Mouse (Mus musculus) stomach, postnatal 0 days (tissue): Measurements from ENCODE around the gene Krt24. TPM values are rescaled to one million over a fixed set of nuclear protein-coding genes. Genes with fewer than 3 reads are reported as not detected.

Source experiments
- ATAC-seq: fragments of 200-750 bp; cut with Nextera tagmentation; 2 replicates; pipeline ENCODE4 v1.8.0; 2017; ENCODE audit not compliant: low FRiP score, low TSS enrichment
- DNase-seq: peaks from one replicate; pipeline ENCODE4 v3.0.0-alpha.2; 2016; ENCODE audit warnings: low spot score
- H3K27ac ChIP-seq: fragments of 300-500 bp; sonication (generic); replicated peaks from 2 replicates; pipeline ENCODE4 v1.5.1; 2014; ENCODE audit warnings: mild to moderate bottlenecking, control low read depth
- H3K27me3 ChIP-seq: fragments of 300-500 bp; sonication (generic); 2 replicates; pipeline ENCODE4 v1.6.1; 2014; ENCODE audit warnings: low read length; ENCODE audit not compliant: control insufficient read depth, insufficient read depth
- H3K36me3 ChIP-seq: fragments of 300-500 bp; sonication (generic); 2 replicates; pipeline ENCODE4 v1.6.1; 2014; ENCODE audit warnings: low read length, mixed read lengths; ENCODE audit not compliant: control insufficient read depth, insufficient read depth
- H3K4me1 ChIP-seq: fragments of 300-500 bp; sonication (generic); replicated peaks from 2 replicates; pipeline ENCODE4 v1.6.1; 2014; ENCODE audit warnings: antibody characterized with exemption; ENCODE audit not compliant: control insufficient read depth, insufficient read depth
- H3K4me2 ChIP-seq: fragments of 300-500 bp; sonication (generic); replicated peaks from 2 replicates; pipeline ENCODE4 v1.6.1; 2014; ENCODE audit warnings: low read depth, mild to moderate bottlenecking, control low read depth, moderate library complexity
- H3K4me3 ChIP-seq: fragments of 300-500 bp; sonication (generic); 2 replicates; pipeline ENCODE4 v1.5.1; 2014; ENCODE audit warnings: low read depth, low read length, control low read depth
- H3K9ac ChIP-seq: fragments of 300-500 bp; sonication (generic); 2 replicates; pipeline ENCODE4 v1.6.1; 2014; ENCODE audit warnings: mild to moderate bottlenecking, low read length, control low read depth, mixed read lengths
- H3K9me3 ChIP-seq: fragments of 300-500 bp; sonication (generic); 2 replicates; pipeline ENCODE4 v1.6.1; 2016; ENCODE audit warnings: low read length; ENCODE audit not compliant: control insufficient read depth
- CTCF ChIP-seq: IDR thresholded peaks from 2 replicates; pipeline ENCODE4 v1.5.1; 2016; ENCODE audit warnings: antibody characterized with exemption, low read depth, mild to moderate bottlenecking, moderate library complexity
- EP300 ChIP-seq: optimal IDR thresholded peaks from 2 replicates; pipeline ENCODE3; 2016; ENCODE audit warnings: antibody characterized with exemption
- WGBS: fragments of 180-500 bp; shearing (Covaris S2); extraction: QIAGEN DNeasy Blood & Tissue Kit; methylation state at CpG from one replicate; pipeline ENCODE4 v1.1.7; 2014; 5-methylcytosine and 5-hydroxymethylcytosine counted together
- polyA plus RNA-seq: library from polyadenylated mRNA; unstranded; fragments of >200 nt; fragmentation: Nextera tagmentation; extraction: Ambion mirVana; gene quantifications from 2 replicates; pipeline ENCODE4 v1.2.1, GENCODE M21; 2015

Gene Krt24
- polyA plus RNA-seq, 1 experiment from 2014 or later = not detected

GRCm38 (mm10) chr11:99243820-99244374, 41.2 kb downstream of the Krt24 start, which contains the start of gene Krt222:
TSS of gene Krt222 (minus strand) at chr11:99244085.
- TF ChIP-seq EP300 (no peak), CTCF (no peak)
- no peak within 1 kb of the TSS for H3K27ac ChIP-seq
- no peaks in the 10 kb centered on the region for H3K36me3 ChIP-seq
- H3K9ac ChIP-seq = peak within 1 kb of the TSS; percentile 31; the same call in 1 of the 2 replicates
- H3K9me3 ChIP-seq = no peaks in the 10 kb centered on the region
- ATAC-seq (no peak), DNase-seq (no peak)
- peak within 1 kb of the TSS; percentile 13; the same call in 1 of the 2 replicates for H3K4me3 ChIP-seq
- 7% methylated on average over 17 of the region's 17 CpGs for WGBS
- H3K4me1 ChIP-seq = peaks cover 2% of the 10 kb centered on the region; the same call in 1 of the 2 replicates
- peak within 1 kb of the TSS; percentile 50 for H3K4me2 ChIP-seq
- no peaks in the 10 kb centered on the region for H3K27me3 ChIP-seq

GRCm38 (mm10) chr11:99243200-99243819, 41.8 kb downstream of the Krt24 start:
- Histone ChIP-seq H3K27ac (no peak overlapping the region), H3K4me3 (peak overlapping the region; percentile 13; the same call in 1 of the 2 replicates), H3K4me1 (peaks cover 2% of the 10 kb centered on the region; the same call in 1 of the 2 replicates), H3K9me3 (no peaks in the 10 kb centered on the region), H3K27me3 (no peaks in the 10 kb centered on the region), H3K9ac (peak overlapping the region; percentile 31; the same call in 1 of the 2 replicates), H3K4me2 (peak overlapping the region; percentile 50), H3K36me3 (no peaks in the 10 kb centered on the region)
- no peak for TF ChIP-seq CTCF
- no peak for TF ChIP-seq EP300
- no peak for DNase-seq
- no peak for ATAC-seq
- 49% methylated on average over 3 of the region's 3 CpGs for WGBS

- H3K27ac ChIP-seq = no peak overlapping the region
- H3K9me3 ChIP-seq = no peaks in the 10 kb centered on the region
- no peak for ATAC-seq
- H3K9ac ChIP-seq = no peak overlapping the region
- no peak overlapping the region for H3K4me2 ChIP-seq
- DNase-seq = no peak
- H3K36me3 ChIP-seq = no peaks in the 10 kb centered on the region
- no peak overlapping the region for H3K4me3 ChIP-seq
- peaks cover 2% of the 10 kb centered on the region; the same call in 1 of the 2 replicates for H3K4me1 ChIP-seq
- no peaks in the 10 kb centered on the region for H3K27me3 ChIP-seq
- 77% methylated on average over 5 of the region's 5 CpGs for WGBS
- TF ChIP-seq CTCF = no peak
Measured at GRCm38 (mm10) chr11:99242056-99242455, 43.0 kb downstream of the Krt24 start.

GRCm38 (mm10) chr11:99238468-99238867, 46.6 kb downstream of the Krt24 start:
- ATAC-seq = no peak
- TF ChIP-seq CTCF = no peak
- Histone ChIP-seq H3K36me3 (no peaks in the 10 kb centered on the region), H3K4me1 (no peaks in the 10 kb centered on the region), H3K27me3 (no peaks in the 10 kb centered on the region), H3K4me3 (no peak overlapping the region), H3K9ac (no peak overlapping the region), H3K9me3 (no peaks in the 10 kb centered on the region), H3K4me2 (no peak overlapping the region), H3K27ac (no peak overlapping the region)
- DNase-seq = no peak
- whole genome bisulfite sequencing = 60% methylated on average over 14 of the region's 14 CpGs

GRCm38 (mm10) chr11:99231049-99231816, 53.8 kb downstream of the Krt24 start:
- Histone ChIP-seq H3K4me2 (peak overlapping the region; percentile 81), H3K9ac (peak overlapping the region; percentile 99), H3K27me3 (no peaks in the 10 kb centered on the region), H3K9me3 (no peaks in the 10 kb centered on the region), H3K4me3 (peak overlapping the region; percentile 90), H3K4me1 (no peaks in the 10 kb centered on the region; the same call in 1 of the 2 replicates), H3K36me3 (no peaks in the 10 kb centered on the region), H3K27ac (peak overlapping the region; percentile 99)
- DNase-seq = no peak
- TF ChIP-seq EP300 (no peak), CTCF (no peak)
- WGBS = 21% methylated on average over 15 of the region's 15 CpGs
- no peak for ATAC-seq
